Mouse (Mus musculus) CH12.LX (cell line): ENCODE measurements around the gene Vhl. TPM values are rescaled to one million over a fixed set of nuclear protein-coding genes. Genes with fewer than 3 reads are reported as not detected.

Experiments used
- DNase-seq: peaks from one replicate; pipeline ENCODE4 v3.0.0-alpha.2; 2013; ENCODE audit errors: extremely low read depth
- H3K27ac ChIP-seq: 2 replicates; pipeline ENCODE4 v1.5.1; 2012; ENCODE audit warnings: low read depth, mild to moderate bottlenecking, control low read depth, moderate library complexity; ENCODE audit not compliant: insufficient read depth
- H3K27me3 ChIP-seq: replicated peaks from 2 replicates; pipeline ENCODE3; 2012; ENCODE audit warnings: inconsistent platforms
- H3K36me3 ChIP-seq, 2 experiments: replicated peaks in 1 of 2; 2 replicates each; pipeline versions ENCODE3 to v1.6.1; 2012; ENCODE audit warnings: inconsistent platforms in 1 of 2, low read length in 1 of 2, mild to moderate bottlenecking in 1 of 2, mixed read lengths in 1 of 2, moderate library complexity in 1 of 2; ENCODE audit not compliant: control insufficient read depth in 1 of 2, insufficient read depth in 1 of 2
- H3K4me1 ChIP-seq, 2 experiments: 2 replicates each; pipeline ENCODE4 v1.6.1; 2012; ENCODE audit warnings: inconsistent platforms in 1 of 2, moderate library complexity in 1 of 2; ENCODE audit not compliant: insufficient read depth in 2 of 2, control insufficient read depth in 1 of 2
- H3K4me2 ChIP-seq: 2 replicates; pipeline ENCODE4 v1.6.1; 2012; ENCODE audit warnings: low read depth, mild to moderate bottlenecking, control low read depth; ENCODE audit not compliant: poor library complexity, insufficient read depth, severe bottlenecking
- H3K4me3 ChIP-seq, 3 experiments: fragments of 150-350 bp in 1 of 3; sonication (generic) in 1 of 3; replicated peaks in 1 of 3; 2 replicates each; pipeline versions ENCODE3 to v1.5.1; 2011 to 2012; ENCODE audit warnings: low read depth in 2 of 3, low read length in 2 of 3, mild to moderate bottlenecking in 2 of 3, moderate library complexity in 2 of 3, control low read depth in 1 of 3, improper control_type of control experiment in 1 of 3, inconsistent platforms in 1 of 3, mixed read lengths in 1 of 3; ENCODE audit not compliant: poor library complexity in 1 of 3
- H3K79me2 ChIP-seq: replicated peaks from 2 replicates; pipeline ENCODE4 v1.6.1; 2012; ENCODE audit warnings: mild to moderate bottlenecking, moderate library complexity; ENCODE audit not compliant: control insufficient read depth, poor library complexity, insufficient read depth, severe bottlenecking; ENCODE audit errors: extremely low read depth
- H3K9ac ChIP-seq: 2 replicates; pipeline ENCODE4 v1.6.1; 2012; ENCODE audit warnings: low read depth, mild to moderate bottlenecking, control low read depth, moderate library complexity; ENCODE audit not compliant: insufficient read depth
- H3K9me3 ChIP-seq: replicated peaks from 2 replicates; pipeline ENCODE3; 2012; ENCODE audit warnings: low read length, inconsistent platforms, mixed read lengths
- BHLHE40 ChIP-seq: IDR thresholded peaks from 2 replicates; pipeline ENCODE4 v1.6.1; 2011; ENCODE audit warnings: mild to moderate bottlenecking, low read depth, low read length, improper control_type of control experiment
- CHD1 ChIP-seq: IDR thresholded peaks from 2 replicates; pipeline ENCODE4 v1.6.1; 2012; ENCODE audit warnings: low read depth, low read length, improper control_type of control experiment, inconsistent platforms
- CTCF ChIP-seq, 2 experiments: IDR thresholded peaks in 1 of 2; conservative IDR thresholded peaks in 1 of 2; 2 replicates each; pipeline ENCODE4 v1.5.1; 2011 to 2012; ENCODE audit warnings: low read depth in 2 of 2, low read length in 2 of 2, improper control_type of control experiment in 1 of 2, inconsistent platforms in 1 of 2, mild to moderate bottlenecking in 1 of 2, moderate library complexity in 1 of 2
- E2F4 ChIP-seq: IDR thresholded peaks from 2 replicates; pipeline ENCODE4 v1.6.1; 2011; ENCODE audit warnings: low read depth, low read length, improper control_type of control experiment; ENCODE audit not compliant: insufficient replicate concordance
- ELF1 ChIP-seq: IDR thresholded peaks from 2 replicates; pipeline ENCODE4 v1.6.1; 2014; ENCODE audit warnings: low read depth, mild to moderate bottlenecking, inconsistent platforms, low read length, improper control_type of control experiment
- ETS1 ChIP-seq: conservative IDR thresholded peaks from 2 replicates; pipeline ENCODE4 v1.6.1; 2012; ENCODE audit warnings: low read depth, mild to moderate bottlenecking, inconsistent platforms, low read length, improper control_type of control experiment, moderate library complexity
- IRF4 ChIP-seq: IDR thresholded peaks from 2 replicates; pipeline ENCODE4 v1.6.1; 2014; ENCODE audit warnings: low read depth, mild to moderate bottlenecking, inconsistent platforms, low read length, improper control_type of control experiment
- MAFK ChIP-seq: IDR thresholded peaks from 2 replicates; pipeline ENCODE4 v1.6.1; 2011; ENCODE audit warnings: low read length, improper control_type of control experiment; ENCODE audit not compliant: insufficient replicate concordance
- MAX ChIP-seq: IDR thresholded peaks from 2 replicates; pipeline ENCODE4 v1.6.1; 2011; ENCODE audit warnings: low read length, improper control_type of control experiment
- MAZ ChIP-seq: IDR thresholded peaks from 2 replicates; pipeline ENCODE4 v1.6.1; 2012; ENCODE audit warnings: low read depth, mild to moderate bottlenecking, inconsistent platforms, low read length, improper control_type of control experiment, moderate library complexity
- MYC ChIP-seq: IDR thresholded peaks from 2 replicates; pipeline ENCODE4 v1.6.1; 2011; ENCODE audit warnings: low read depth, mild to moderate bottlenecking, improper control_type of control experiment, low read length
- NELFE ChIP-seq: IDR thresholded peaks from 2 replicates; pipeline ENCODE4 v1.6.1; 2011; ENCODE audit warnings: low read depth, low read length, improper control_type of control experiment
- NRF1 ChIP-seq: IDR thresholded peaks from 2 replicates; pipeline ENCODE4 v1.6.1; 2014; ENCODE audit warnings: low read depth, mild to moderate bottlenecking, inconsistent platforms, low read length, improper control_type of control experiment, moderate library complexity
- SIN3A ChIP-seq: IDR thresholded peaks from 2 replicates; pipeline ENCODE4 v1.6.1; 2012; ENCODE audit warnings: low read length, improper control_type of control experiment, inconsistent platforms
- TBP ChIP-seq: conservative IDR thresholded peaks from 2 replicates; pipeline ENCODE4 v1.6.1; 2011; ENCODE audit warnings: low read depth, low read length, improper control_type of control experiment
- TCF12 ChIP-seq: IDR thresholded peaks from 2 replicates; pipeline ENCODE4 v1.6.1; 2014; ENCODE audit warnings: low read depth, mild to moderate bottlenecking, inconsistent platforms, low read length, improper control_type of control experiment
- USF1 ChIP-seq: IDR thresholded peaks from 2 replicates; pipeline ENCODE4 v1.6.1; 2014; ENCODE audit warnings: low read depth, mild to moderate bottlenecking, inconsistent platforms, low read length, improper control_type of control experiment
- USF2 ChIP-seq: conservative IDR thresholded peaks from 2 replicates; pipeline ENCODE4 v1.6.1; 2011; ENCODE audit warnings: low read depth, low read length, improper control_type of control experiment
- ZKSCAN1 ChIP-seq: IDR thresholded peaks from 2 replicates; pipeline ENCODE4 v1.6.1; 2012; ENCODE audit warnings: low read depth, inconsistent platforms, low read length, improper control_type of control experiment, borderline replicate concordance
- dilution Hi-C: fragments of 300-500 bp; cut with MboI; formaldehyde crosslinking; loops from 2 replicates; pipeline ENCODE4 v1.14.3; 2020; ENCODE audit warnings: low sequenced_read_pairs; ENCODE audit not compliant: extremely low pct_unique_long_range_greater_than_20kb, extremely low pct_ligation_motif_present
- in situ Hi-C: fragments of 300-500 bp; cut with MboI; formaldehyde crosslinking; loops from 3 replicates; pipeline ENCODE4 v1.14.3; 2019; ENCODE audit warnings: low sequenced_read_pairs, low pct_ligation_motif_present, low pct_unique_long_range_greater_than_20kb, mixed read lengths
- polyA plus RNA-seq: library from polyadenylated mRNA; unstranded; fragments of >175 nt; gene quantifications from 2 replicates; pipeline ENCODE4 v1.2.1, GENCODE M21; 2012; ENCODE audit warnings: low read depth; ENCODE audit not compliant: insufficient read length
- total RNA-seq, 2 experiments: library from RNA; depleted of rRNA; stranded (reverse); fragments of 300-350 nt in 1 of 2; fragments of >200 nt in 1 of 2; gene quantifications; 2 replicates each; pipeline ENCODE4 v1.2.3; 2012 to 2014

Vhl gene
- total and polyA plus RNA-seq, 3 experiments = 14.2 to 36.6 (median 23.1) TPM

DNA sequence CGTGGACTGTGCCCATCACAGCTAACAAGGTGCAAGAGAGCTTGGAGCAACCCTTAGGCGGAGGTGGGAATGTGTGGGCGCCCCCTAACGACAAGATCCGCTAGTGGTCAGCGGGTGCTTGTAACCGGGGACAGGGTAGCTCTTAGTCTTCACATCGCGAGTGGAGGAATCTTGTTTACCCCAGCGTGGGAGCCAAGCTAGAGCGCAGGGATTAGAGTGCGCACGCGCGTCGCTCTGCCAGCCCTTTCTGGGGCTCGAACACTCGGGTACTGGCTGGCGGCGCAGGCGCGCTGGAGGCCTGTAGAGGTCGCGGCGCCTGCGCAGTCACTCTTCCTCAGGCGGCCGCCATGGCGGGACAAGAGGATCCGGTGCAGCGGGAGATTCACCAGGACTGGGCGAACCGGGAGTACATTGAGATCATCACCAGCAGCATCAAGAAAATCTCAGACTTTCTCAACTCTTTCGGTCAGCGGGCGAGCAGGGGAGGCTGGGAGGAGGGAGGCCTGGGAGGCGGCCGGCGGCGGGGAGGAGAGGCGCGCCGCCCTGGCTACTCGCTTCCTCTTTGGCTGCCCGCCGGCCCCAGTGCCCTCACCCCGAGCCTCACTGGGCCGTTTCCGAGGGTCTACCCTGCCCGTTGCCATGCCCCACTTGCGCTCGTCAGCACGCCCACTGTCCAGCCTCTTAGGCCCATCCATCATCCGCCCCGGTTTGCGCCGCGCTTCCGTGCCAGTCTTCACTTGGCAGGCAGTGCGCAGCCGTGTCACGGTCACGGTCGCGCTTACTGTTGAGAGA, 19.1 kb upstream of the Vhl start, which contains the start of gene Brk1 (continued):
- TF ChIP-seq TCF12 (peak; percentile 82), MAFK (no peak), USF2 (no peak), ETS1 (no peak), MYC (0 out of 2 replicates have a peak, but pooled peaks have one; percentile 37), MAZ (no peak), NELFE (peak; percentile 92), E2F4 (no peak), USF1 (no peak), ZKSCAN1 (no peak), SIN3A (peak; percentile 78), TBP (peak; percentile 59; the same call in 1 of the 2 replicates), CTCF (conservative IDR thresholded peaks at IDR 0.05 in 1 of 2, IDR thresholded peaks at IDR 0.05 in 1 of 2; ENCODE audit: low read depth in 2 of 2, low read length in 2 of 2) (peak in 1 of 2 experiments; percentile 54; a peak in 2 of 4 replicates), MAX (0 out of 2 replicates have a peak, but pooled peaks have one; percentile 22)

DNA sequence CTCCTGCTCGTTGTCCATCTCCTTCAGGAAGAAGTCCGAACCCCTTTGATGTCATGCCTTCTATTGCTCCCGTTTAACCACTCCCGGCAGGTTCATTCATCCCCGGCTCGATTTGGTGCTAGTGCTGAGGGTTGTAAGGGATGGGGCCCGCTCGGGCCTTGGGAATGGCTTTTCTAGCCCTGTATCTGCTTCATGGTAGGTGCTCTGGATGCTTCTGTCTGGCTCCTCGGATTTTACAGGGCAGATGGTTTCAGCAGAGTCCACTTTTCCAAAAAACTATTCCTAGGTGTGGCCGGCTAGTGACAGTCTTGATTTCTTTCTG, 18.6 kb upstream of the Vhl start:
- in situ Hi-C loops = no loop called here

DNA sequence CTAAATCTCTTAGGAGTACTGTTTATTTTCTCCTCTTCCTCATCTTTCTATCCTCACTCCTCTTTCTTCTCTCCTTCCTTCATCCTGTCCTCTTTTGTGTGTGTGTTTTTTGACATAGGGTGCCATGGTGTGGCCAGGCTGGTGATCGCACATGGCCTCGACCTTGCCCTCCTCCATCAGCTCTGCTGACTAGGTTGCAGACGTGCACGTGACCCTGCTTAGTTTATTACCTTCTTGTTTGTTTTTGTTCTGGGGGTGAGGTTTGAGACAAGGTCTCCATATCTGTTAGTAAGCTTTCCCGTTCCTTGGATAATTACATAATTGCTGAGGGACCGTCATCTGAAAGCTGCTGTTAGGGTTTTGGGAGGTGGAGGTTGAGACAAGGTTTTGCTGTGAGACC, 14.9 kb upstream of the Vhl start:
- H3K36me3 ChIP-seq = peaks cover 17 to 72% of the 10 kb centered on the region in 2 experiments
- peaks cover 2% of the 10 kb centered on the region for H3K9me3 ChIP-seq
- H3K4me2 ChIP-seq = no peak overlapping the region
- H3K27ac ChIP-seq = no peak overlapping the region
- H3K79me2 ChIP-seq = peaks cover 68% of the 10 kb centered on the region
- H3K4me1 ChIP-seq = peaks cover 9 to 19% of the 10 kb centered on the region in 2 experiments; a peak in 3 of 4 replicates
- H3K9ac ChIP-seq = no peak overlapping the region
- H3K27me3 ChIP-seq = no peaks in the 10 kb centered on the region
- DNase-seq = no peak
- TF ChIP-seq CTCF (conservative IDR thresholded peaks at IDR 0.05 in 1 of 2, IDR thresholded peaks at IDR 0.05 in 1 of 2; ENCODE audit: low read depth in 2 of 2, low read length in 2 of 2) = no peak
- TF ChIP-seq NRF1 = no peak
- no peak for TF ChIP-seq E2F4
- no peak for TF ChIP-seq CHD1
- TF ChIP-seq TBP = no peak
- no peak for TF ChIP-seq BHLHE40
- no peak for TF ChIP-seq IRF4
- in situ Hi-C loops (no loop called here), dilution Hi-C loops (no loop called here)
- H3K4me3 ChIP-seq = no peak overlapping the region

More for the DNA sequence above, 18.6 kb upstream of the Vhl start:
- Histone ChIP-seq H3K9me3 (no peaks in the 10 kb centered on the region), H3K4me1 (peaks cover 9 to 19% of the 10 kb centered on the region in 2 experiments; a peak in 3 of 4 replicates), H3K36me3 (peaks cover 7 to 42% of the 10 kb centered on the region in 2 experiments), H3K27ac (peak overlapping the region; percentile 54), H3K79me2 (peaks cover 49% of the 10 kb centered on the region), H3K27me3 (no peaks in the 10 kb centered on the region), H3K4me2 (peak overlapping the region; percentile 94), H3K9ac (peak overlapping the region; percentile 81), H3K4me3 (peak overlapping the region; percentile 95 to 98 (median 96))
- dilution Hi-C loops = no loop called here
- no peak for TF ChIP-seq ELF1
- peak; percentile 31; the same call in 1 of the 2 replicates for TF ChIP-seq SIN3A
- peak; percentile 20 for DNase-seq
